Mouse (Mus musculus) C2C12 (cell line): ENCODE results near the gene Cngb1.

Source experiments
- CEBPB ChIP-seq: IDR thresholded peaks from one replicate; pipeline ENCODE4 v1.6.1; 2011; ENCODE audit warnings: low read depth, mild to moderate bottlenecking, control low read depth, moderate library complexity
- CTCF ChIP-seq: IDR thresholded peaks from one replicate; pipeline ENCODE4 v1.5.1; 2011; ENCODE audit not compliant: control insufficient read depth, insufficient read depth, insufficient read length
- MAX ChIP-seq: IDR thresholded peaks from one replicate; pipeline ENCODE4 v1.6.1; 2011; ENCODE audit warnings: mild to moderate bottlenecking, control low read depth
- MYOD1 ChIP-seq: IDR thresholded peaks from one replicate; pipeline ENCODE4 v1.6.1; 2011; ENCODE audit warnings: low read depth; ENCODE audit not compliant: control insufficient read depth, insufficient read length
- MYOG ChIP-seq: IDR thresholded peaks from one replicate; pipeline ENCODE4 v1.6.1; 2011; ENCODE audit not compliant: control insufficient read depth, insufficient read length; ENCODE audit errors: extremely low read depth
- USF1 ChIP-seq: IDR thresholded peaks from one replicate; pipeline ENCODE4 v1.6.1; 2011; ENCODE audit warnings: low read depth, mild to moderate bottlenecking, control low read depth, moderate library complexity

DNA sequence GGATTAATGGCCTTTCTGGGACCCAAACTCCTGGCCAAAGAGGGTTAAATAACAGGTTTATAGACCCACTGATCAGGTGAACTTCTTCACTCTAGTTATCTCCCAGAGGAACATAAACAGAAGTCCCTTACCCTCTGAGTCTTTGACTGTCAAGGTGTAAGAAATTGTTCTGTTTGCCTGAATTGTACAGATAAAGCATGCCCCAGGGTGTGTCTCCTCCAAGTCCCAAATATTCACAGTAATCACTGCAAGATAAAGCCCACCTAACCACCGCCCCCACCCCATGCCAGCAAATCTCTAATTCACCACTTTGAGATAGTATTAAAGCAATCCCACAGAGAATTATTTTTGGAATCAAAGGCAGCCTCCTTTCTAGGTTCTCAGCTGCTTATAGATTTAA, 24.0 kb upstream of the Cngb1 start:
- no peak for TF ChIP-seq CTCF
- TF ChIP-seq CEBPB: no peak
- TF ChIP-seq MAX: no peak
- TF ChIP-seq MYOG: no peak
- no peak for TF ChIP-seq USF1
- no peak for TF ChIP-seq MYOD1
